Mouse (Mus musculus) Muller cell, postnatal 12 days (primary cell): ENCODE results near the gene Catsperz.

ENCODE experiments used
- DNase-seq: peaks from one replicate; pipeline ENCODE4 v3.0.0-alpha.2; 2015; ENCODE audit errors: inconsistent ontology term

Gene Catsperz

DNA sequence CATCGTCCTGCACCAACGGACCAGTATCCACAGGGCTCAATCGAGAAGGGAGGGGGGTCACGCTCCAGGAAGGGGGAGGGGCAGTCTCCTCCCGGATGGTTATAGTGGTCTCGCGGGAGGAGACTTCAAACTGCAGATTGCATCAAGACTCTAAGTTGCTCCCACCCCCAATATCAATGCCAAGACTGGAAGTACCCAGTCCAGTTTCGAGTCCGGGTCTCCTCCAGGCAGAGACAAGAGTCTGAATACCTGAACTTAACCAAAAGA lies at the start of gene Catsperz:
Gene Catsperz (minus strand): TSS at position 74 of the 267 bp plus-strand sequence.
- no peak for DNase-seq

DNA sequence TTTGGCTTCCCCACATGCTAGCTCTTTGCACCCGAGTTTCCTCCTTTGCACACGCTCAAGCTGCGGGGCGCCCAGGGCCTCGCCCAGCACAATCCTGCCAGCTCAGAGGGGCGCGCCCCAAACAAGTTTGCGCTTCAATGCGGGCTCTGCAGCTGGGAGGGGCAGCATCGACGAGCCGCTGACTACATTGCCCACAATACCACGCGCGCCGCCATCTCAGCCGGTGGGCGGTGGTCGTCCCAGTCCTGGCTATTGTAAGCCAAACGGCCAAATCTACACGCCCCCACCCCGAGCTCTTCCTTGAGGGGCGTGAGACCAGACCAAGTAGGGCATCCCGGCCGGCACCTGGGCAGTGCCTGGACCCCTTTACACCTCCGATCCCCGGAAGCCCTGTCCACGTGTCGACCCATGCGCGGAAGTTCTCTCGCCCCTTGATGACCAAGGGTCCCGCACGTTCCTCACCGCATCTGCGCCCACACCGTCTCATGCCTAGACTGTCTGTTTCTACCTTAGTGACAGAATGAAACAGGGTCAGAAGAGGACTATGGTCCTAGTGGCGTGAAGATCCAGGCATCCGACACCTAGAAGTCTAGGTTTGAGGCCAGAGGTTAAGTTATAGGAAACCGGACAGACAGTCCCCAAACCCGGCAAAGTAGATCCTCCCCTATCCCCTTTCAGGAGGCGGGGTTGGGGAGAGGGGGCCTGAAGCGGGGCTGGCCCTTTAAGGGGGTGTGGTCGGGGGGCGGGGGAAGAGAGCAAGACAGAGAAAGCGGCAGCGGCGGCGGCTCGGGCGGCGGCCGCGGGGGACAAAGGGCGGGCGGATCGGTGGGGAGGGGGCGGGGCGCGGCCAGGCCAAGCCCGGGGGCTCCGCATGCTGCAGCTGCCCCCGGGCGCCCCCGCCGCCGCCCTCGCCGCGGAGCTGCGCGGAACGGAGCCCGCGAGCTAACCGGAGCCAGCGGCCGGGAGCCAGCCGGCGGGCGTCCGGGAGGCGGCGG lies 49.3 kb upstream of the Catsperz start, which contains the start of gene Ppp1r14b:
Gene Ppp1r14b (plus strand): TSS at position 758 of the 995 bp plus-strand sequence.
- peak; percentile 96 for DNase-seq

DNA sequence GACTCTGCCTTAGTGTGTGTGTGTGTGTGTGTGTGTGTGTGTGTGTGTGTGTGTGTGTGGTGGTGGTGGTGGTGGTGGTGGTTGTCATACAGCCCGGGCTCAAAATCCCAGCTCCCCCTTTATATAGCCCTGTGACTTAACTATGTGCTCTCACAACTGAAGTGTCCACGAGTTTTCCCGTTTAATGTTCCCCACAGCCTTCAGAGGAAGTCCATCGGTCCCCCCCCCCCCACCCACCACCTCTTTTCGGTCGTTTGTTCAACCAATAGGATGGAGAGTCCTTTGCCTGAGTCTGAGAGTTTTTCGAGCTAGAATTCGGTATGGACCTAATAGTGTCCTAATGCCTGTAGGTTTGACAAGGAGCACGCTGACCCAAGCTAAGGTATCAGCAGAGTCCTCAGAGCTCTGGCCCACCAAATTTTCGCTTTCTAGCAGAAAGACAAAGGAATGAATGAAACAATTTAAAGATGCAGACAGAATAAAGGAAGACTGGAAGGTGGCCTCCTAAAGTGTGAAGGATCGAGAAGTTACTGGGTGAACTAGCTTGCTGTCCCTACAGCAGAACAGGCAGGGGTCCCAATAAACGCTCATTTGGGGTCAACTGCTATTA lies 48.5 kb upstream of the Catsperz start:
- DNase-seq: no peak

DNA sequence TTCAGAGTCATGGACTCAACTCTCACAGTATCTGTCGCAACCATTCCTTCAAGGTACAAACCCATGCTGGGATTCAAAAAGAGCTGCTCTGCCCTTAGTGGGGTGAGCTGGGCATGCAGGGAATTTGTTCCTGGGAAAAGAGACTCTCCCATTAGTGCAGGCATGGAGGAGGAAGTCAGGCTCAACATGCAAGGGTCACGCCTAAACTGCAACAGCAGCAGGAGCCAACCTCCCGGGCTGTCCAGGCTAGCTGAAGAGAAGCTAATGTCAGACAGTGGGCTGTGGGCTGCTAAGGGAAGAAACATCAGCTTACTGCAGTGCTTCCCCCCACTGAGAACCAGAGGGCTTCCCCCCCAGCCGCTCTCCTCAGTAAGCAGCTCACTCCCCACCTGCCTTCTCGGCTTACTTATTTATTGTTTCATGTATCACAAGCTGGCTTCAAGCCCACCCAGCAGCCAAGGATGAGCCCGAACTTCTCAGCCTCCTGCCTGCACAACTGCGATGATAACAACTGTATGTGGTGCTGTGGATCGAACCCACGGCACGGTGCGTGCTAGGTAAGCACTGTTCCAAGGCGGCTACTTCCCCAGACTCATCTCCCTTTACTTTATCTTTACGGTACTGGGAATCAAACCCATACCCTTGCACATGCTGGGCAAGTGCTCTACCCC lies 47.2 kb upstream of the Catsperz start:
- no peak for DNase-seq

DNA sequence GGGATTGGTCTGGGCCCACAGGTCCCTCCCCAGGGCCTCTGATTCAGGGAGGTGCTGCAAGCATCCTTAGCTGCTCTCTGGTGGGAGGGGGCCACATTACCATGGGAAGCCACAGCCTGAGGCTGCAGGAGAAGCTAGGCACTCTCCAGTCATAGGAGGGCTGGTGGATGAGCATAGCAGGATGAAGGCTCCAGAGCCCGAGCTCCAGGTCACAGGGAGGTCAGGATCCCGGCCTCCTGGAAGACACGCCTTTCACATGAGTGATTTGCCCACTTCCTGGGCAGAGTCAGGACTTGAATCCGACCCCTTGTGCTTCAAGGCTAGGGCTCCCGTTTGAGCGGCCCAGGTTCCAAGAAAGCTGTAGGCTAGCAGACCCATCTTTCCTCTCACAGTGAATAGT lies 46.5 kb upstream of the Catsperz start:
- no peak for DNase-seq

DNA sequence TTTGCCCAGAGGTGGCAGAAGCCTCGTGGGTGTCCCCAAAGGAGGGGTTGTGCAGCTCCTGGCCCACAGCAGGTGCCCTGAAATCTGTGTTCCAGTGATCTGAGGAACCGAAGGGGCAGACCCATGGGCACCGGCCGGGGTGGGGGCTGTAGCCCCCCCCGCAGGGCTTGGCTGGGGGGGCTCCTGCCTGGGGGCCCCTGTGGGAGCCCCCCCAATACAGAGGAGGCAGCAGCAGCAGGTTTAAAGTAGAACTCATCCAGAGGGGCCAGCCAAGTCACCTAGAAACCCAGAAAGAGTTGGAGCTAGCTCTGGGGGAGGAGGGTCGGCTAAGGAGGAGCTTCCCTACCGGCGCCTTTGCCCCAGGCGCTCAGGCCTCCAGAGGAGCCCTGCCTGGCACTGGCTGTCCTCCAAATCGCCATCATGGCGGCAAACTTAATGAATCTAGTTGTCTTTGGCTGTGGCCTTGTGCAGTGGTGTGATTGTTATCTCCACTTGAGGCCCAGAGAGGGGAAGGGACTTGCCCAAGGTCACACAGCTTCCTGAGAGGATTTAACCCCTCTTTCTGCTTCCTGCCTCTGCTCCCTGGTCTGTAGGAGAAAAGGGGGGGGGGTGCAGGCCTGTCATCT lies 45.4 kb upstream of the Catsperz start:
- no peak for DNase-seq

DNA sequence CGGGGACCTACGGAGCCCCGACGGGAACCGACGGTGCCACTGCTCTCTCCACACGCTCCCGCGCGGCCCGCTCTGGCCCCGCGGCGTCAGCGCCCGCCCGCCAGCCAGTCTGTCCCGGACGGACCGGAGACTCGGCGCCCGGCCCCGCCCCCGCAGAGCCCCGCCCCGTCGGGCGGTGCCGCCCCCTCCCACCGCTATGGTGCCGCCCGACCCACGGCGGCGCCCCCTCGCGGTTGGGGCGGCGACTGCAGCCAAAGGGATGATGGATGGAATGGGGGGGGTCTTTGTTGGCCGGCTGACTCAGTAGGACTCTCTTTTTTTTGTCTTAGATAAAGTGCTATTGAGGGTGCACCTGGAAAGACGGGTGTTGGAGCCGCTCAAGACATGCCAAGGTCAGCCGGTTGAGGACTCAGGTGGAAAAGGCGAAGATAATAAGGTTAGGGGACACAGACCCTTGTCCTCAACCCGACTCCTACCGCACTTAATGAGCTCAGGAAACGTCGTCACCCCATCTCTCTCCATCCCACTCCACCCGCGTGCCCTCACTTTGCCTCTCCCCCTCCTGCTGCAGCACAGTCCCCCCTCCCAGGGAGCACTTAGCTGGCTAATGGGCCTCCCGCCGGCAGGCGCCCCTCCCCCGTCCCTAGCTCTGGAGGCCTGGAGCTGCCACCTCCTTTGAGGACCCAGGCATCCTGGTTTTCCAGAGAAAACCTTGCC lies 44.6 kb upstream of the Catsperz start:
- peak; percentile 84 for DNase-seq

DNA sequence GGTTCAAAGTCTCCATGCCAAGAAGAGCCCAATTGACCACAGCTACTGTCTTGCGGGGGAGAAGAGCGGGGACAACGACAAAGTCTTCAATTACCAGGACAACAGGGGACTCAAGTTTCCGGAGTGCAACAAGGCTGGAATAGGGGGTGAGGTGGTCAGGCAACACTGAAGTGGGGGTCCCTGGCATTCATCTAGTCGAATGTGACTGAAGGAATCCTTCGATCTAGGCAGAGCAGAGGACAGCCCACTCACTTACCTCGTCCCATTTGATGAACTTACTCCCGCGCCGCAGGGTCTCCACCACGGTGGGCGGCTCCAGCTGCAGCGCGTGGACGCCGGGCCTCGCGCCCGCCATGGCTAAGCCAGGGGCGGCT lies 44.1 kb upstream of the Catsperz start:
- no peak for DNase-seq

DNA sequence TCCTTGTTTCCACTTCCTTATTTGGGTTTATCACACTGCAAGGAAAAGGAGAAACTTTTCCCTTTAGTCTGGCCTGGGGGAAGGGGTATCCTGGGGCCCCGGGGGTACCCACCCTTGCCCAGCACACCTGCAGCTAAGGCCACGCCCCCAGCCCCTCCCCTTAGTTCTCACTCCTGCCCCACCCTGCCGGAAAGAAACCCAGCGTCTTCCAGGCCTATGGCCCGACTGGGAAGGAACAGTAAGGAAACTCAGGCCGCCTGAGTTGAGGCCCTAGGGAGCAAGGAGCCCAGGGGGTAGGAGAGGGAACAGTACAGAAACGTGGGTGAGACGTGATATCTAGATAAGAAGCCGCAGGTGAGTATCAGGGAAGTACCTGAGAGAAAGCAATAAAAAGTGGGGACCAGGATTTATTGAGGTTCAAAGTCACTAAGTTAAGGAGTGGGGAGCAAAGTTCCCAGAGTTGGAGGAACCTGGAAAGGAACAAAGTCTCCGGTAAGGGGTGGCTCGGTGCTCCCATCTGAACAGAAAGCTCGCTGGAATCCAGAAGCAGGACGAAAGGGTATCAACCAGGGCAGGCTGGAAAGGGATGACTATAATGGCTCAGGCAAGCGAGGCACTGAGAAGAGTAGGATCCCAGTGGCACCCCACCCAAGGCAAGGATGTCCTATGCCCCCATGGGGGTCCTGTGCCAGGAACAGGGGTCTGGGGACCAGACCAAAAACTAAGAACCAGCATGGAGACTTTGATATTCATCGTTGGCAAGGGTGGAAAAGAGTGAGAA lies 43.5 kb upstream of the Catsperz start:
- no peak for DNase-seq

DNA sequence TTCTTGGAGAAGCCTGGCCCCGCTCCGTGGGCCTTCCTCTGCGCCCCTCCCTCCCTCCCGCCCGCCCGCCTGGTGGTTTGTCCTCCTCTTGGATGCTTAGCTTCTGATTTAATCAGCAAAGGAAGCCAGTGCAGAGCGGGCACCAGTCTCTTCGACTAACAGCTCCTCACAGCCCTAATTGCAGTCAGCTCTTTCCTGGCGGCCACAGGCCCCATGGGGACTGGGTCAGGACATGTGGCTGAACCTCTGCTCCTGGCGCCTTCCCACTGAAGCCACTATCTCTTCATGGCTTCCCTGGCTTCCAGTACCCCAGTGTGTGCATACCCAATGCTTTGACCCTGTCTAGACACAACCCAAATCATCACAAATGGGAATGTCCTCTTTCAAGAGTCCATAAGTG lies 31.3 kb upstream of the Catsperz start:
- no peak for DNase-seq

DNA sequence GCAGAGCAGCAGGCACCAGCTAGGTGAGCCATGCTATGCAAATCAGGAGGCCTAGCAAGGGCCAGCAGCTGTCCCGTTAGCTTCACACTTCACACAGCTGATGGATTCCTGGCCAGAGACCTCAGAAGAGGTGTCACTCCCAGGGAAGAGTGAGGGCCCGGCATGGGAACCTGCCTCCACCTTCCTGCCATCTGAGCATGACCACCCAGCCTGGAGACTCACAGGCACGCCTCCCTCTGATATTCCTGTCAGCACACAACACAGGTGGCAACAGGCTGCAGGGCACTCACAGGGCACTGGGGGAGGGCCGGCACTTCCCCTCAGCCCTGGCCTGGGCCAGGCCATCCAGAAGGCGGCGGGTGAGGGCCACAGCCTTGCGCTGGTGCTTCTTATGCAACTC lies 30.2 kb upstream of the Catsperz start:
- DNase-seq: no peak

DNA sequence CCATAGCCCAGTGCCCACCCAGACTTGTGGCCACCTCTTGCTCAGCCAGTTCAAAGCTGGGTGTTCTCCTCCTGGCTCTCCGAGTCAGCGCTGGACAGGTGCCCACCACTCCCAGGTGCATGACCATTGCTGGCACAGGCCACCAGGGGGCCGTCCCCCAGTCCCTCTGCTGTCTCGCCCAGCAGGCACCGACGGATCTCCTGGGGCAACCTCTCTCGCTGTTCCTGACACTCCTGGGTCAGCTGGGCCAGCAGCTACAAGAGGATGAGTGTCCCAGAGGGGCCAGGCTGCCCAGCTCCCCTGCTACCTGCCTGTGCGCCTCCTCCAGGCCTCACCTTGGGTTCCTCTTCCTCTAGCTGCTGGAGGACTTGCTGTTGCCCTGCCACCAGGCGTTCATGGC lies 28.9 kb upstream of the Catsperz start:
- DNase-seq: peak; percentile 40

DNA sequence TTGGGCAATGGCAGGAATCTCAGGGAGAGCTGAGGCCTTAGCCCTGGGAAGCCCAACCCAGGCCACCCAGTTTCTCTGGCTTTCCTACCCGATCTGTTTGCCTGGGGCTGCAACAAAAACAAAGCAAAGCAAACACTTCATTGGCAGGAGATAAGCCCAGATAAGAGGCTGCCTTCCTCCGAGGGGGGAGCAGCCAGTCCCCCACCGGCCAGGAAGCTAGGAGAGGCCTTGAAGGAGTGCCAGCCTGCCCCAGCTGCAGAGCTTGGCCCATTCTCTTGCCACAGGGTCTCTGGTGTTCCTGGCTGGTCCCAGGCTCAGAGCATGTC lies 27.5 kb upstream of the Catsperz start:
- DNase-seq: no peak

DNA sequence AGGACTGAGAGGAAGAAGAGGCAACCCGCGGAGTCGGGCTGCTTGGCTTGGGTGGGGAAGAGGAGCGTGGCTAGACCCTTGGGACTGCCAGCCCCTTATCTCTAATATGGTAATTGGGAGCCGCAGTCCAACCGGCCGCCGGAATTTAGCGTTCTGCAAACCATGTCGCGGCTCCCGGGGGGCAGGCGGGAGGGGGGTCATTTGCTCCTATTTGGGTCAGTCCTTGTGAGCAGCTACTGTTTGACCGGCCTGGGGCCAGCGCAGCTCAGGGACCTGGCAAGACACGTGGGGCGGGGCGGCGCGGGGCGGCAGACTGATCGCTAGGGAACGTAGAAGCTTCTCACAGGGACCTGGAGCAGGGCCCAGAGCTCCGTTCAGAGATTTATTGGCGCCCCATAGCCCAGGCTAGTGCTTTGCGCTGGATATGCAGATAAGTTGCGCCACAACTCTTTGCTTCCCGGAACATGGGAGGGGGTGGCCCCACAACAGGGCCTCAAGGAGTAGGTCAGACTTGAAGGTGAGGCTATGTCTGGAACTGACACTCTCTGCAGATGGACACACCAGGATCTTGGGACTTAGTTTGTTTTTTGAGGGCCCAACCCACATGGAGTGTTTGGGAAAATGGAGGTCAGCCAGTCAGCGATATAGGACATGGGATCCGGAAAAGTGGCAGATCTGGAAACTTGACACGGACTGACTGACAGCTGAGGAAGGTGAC lies 27.0 kb upstream of the Catsperz start:
- peak; percentile 94 for DNase-seq

DNA sequence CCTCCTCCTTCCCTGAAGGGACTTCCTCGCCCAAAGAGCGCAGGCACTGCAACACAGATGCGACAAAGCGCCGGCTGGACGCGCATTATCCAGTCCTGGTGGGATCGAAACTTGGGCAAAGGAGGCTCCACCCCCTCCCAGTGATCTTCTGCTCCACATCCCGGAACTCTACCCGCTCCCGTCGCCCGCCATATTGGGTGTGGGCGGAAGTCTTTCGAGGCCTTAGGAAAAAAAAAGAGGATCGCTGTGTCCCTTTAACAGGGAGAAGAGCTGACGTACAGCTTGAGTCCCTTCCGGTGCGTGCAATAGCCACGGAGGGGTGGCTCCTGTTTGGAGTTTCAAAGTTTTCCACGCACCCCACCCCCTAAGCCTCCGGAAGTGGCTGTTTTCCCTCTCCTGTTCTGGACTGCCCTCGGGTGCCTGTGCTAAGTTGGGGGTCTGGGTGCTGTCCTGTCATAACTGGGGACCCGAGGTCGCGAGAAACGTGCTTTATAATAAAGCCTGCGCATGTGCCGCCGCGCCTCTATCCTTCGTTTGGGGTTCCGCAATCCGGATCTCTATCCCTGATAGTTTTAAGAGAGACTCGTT lies 26.3 kb upstream of the Catsperz start:
- DNase-seq: peak; percentile 97

DNA sequence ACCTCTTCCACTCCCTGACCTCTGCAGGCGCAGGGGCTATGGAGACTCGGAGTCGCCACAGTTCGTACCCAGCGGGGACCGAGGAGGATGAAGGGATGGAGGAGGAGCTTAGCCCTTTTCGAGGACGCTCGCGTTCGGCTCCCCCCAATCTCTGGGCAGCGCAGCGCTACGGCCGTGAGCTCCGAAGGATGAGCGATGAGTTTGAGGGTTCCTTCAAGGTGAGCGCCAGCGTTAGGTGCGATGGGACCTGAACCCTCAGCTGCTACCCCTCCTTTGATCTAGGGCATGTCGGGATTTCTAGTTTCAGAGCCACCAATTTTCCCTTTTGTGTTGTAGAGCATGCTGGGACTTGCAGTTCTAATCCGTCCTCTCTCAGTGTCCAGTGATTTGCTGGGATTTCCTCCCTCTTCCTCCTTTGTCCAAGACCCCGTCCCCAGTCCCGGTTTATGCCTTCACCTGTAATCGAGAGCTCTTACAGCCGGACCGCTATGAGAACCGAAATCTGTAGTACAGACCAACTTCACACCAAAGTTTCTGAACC lies 25.5 kb upstream of the Catsperz start:
- DNase-seq: peak; percentile 66

DNA sequence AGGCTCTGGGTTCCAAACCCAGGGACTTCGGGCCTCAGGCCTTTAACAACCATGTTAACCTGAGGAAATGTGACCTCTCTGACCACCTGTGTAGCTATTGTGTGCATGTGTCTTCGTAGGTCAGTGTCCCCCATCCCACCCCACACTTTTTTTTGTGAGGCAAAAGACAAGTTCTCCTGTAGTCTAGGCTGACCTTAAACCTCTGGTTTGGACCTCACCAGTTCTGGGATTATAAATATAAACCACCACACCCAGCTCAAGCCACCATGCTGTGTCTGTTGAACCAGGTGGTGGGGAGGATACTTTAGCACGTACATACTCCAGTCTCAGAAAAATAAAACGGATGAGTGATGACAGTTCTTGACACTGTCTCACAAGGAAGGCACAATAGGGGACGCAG lies 24.8 kb upstream of the Catsperz start:
- no peak for DNase-seq

DNA sequence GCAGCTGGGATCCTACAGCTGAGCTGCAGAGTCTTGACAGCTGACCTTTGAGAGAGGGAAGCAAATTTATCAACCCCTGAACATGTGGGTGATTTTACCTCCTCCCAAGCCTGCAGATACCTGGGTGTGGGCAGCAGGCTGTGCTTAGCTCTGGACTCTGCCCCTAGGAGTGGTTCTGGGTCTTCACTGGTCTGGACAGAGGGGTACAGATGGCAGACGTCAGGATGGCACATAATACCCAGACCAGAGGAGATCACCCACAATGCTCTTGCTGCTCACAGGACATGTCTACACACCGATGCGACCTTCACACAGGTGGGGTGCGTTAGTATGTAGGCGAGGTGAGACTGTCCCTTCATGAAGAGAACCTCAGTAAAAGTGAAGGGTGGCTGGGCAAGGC lies 24.4 kb upstream of the Catsperz start:
- no peak for DNase-seq

DNA sequence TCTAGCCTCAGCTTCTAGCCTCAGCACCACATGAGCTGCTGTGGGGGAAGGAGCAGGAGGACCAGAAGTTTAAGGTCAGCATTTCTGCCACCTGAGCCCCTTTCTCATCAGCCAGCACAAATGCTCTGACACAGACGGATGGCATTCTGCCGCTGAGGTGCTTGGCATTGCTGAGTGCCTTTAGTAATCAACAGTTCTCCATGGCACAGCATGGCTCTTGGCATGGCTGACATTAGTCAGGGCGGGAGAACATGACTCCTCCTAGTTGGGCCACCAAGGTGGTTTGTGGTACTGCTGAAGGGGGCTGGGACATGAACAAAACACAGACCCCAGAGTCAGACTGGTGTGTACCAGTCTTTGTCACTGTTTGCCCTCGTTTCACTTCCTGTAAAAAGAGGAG lies 23.0 kb upstream of the Catsperz start:
- no peak for DNase-seq

DNA sequence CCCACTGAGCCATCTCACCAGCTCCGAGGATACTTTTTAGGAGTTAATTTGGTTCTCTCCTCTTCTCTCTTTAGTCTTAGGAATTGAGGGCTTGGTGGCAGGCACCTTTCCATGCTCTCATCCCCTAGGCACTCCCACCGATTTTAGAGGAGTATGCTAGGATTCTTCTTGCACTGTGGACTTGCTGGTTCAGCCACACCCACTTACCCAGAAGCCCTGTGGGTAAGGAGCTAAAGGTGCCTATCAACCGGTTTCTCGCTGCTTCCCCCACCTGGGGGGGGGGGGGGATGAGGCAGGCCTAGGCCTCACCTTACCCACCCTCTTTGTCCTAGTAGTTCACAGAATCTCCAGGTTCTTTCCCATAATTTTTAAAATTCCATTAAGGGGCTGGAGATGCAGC lies 22.6 kb upstream of the Catsperz start:
- no peak for DNase-seq
